Mouse (Mus musculus): Measurements from ENCODE around the gene Inpp4a. TPM values are rescaled to one million over a fixed set of nuclear protein-coding genes. Genes with fewer than 3 reads are reported as not detected.

Gene Inpp4a
- polyA plus RNA-seq, 1 experiment from 2014 or later = 12.7 TPM

GRCm38 (mm10) chr1:37329132-37329531 lies 29.5 kb downstream of the Inpp4a start:
- Histone ChIP-seq H3K27ac (replicated peaks) (no peak overlapping the region), H3K4me1 (peaks cover 9% of the 10 kb centered on the region), H3K9me3 (peaks cover 7% of the 10 kb centered on the region; the same call in 1 of the 2 replicates), H3K36me3 (replicated peaks) (no peaks in the 10 kb centered on the region; the same call in 1 of the 2 replicates), H3K27me3 (replicated peaks; ENCODE audit: low read depth, poor library complexity, severe bottlenecking) (no peaks in the 10 kb centered on the region), H3K4me3 (no peak overlapping the region)
- WGBS = 86% methylated on average over 3 of the region's 3 CpGs
- no peak for DNase-seq (ENCODE audit: low spot score)

DNA sequence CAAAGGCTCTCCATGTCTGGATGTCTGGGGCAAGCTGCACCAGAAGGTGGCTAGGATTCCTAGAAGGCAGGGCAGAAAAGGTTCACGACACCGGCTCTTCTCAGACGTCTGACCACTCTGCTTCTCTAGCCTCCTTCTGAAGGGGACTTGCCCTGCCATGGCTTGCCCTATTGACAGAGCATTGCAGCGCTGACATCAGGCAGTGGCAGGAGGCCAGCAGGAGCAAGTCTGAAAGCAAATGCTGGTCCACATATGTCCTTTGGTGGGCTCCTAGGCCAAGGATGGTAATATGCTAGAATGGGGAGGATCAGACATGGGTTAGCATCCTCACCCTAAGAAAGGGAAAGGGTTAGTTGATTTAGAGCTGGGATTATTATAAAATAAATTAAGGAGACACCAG lies 30.2 kb downstream of the Inpp4a start:
- Histone ChIP-seq H3K36me3 (replicated peaks) (no peaks in the 10 kb centered on the region; the same call in 1 of the 2 replicates), H3K27me3 (replicated peaks; ENCODE audit: low read depth, poor library complexity, severe bottlenecking) (no peaks in the 10 kb centered on the region), H3K9me3 (peaks cover 7% of the 10 kb centered on the region; the same call in 1 of the 2 replicates), H3K4me3 (no peak overlapping the region), H3K27ac (replicated peaks) (no peak overlapping the region), H3K4me1 (peaks cover 2% of the 10 kb centered on the region)
- no peak for DNase-seq (ENCODE audit: low spot score)
- WGBS = 92% methylated on average over 4 of the region's 4 CpGs

- Histone ChIP-seq H3K27me3 (replicated peaks; ENCODE audit: low read depth, poor library complexity, severe bottlenecking) (no peaks in the 10 kb centered on the region), H3K9me3 (peaks cover 7% of the 10 kb centered on the region; the same call in 1 of the 2 replicates), H3K27ac (replicated peaks) (no peak overlapping the region), H3K36me3 (replicated peaks) (no peaks in the 10 kb centered on the region; the same call in 1 of the 2 replicates), H3K4me3 (no peak overlapping the region), H3K4me1 (peaks cover 13% of the 10 kb centered on the region)
- no peak for DNase-seq (ENCODE audit: low spot score)
- 83% methylated on average over 3 of the region's 3 CpGs for WGBS
Observed at GRCm38 (mm10) chr1:37332756-37333155, 33.1 kb downstream of the Inpp4a start.

GRCm38 (mm10) chr1:37333741-37334440 lies 34.2 kb downstream of the Inpp4a start:
- Histone ChIP-seq H3K9me3 (peaks cover 5% of the 10 kb centered on the region; the same call in 1 of the 2 replicates), H3K4me1 (peaks cover 13% of the 10 kb centered on the region), H3K4me3 (no peak overlapping the region), H3K27ac (replicated peaks) (no peak overlapping the region), H3K36me3 (replicated peaks) (no peaks in the 10 kb centered on the region; the same call in 1 of the 2 replicates), H3K27me3 (replicated peaks; ENCODE audit: low read depth, poor library complexity, severe bottlenecking) (no peaks in the 10 kb centered on the region)
- DNase-seq (ENCODE audit: low spot score) = no peak
- WGBS = 84% methylated on average over 4 of the region's 4 CpGs

GRCm38 (mm10) chr1:37336022-37336421 lies 36.4 kb downstream of the Inpp4a start:
- 77% methylated on average over 2 of the region's 2 CpGs for WGBS
- no peak overlapping the region for H3K27ac ChIP-seq (replicated peaks)
- no peaks in the 10 kb centered on the region for H3K36me3 ChIP-seq (replicated peaks)
- no peak for DNase-seq (ENCODE audit: low spot score)
- H3K27me3 ChIP-seq (replicated peaks; ENCODE audit: low read depth, poor library complexity, severe bottlenecking) = no peaks in the 10 kb centered on the region
- no peaks in the 10 kb centered on the region for H3K9me3 ChIP-seq
- H3K4me3 ChIP-seq = no peak overlapping the region
- H3K4me1 ChIP-seq = peaks cover 15% of the 10 kb centered on the region

GRCm38 (mm10) chr1:37336794-37337193 lies 37.1 kb downstream of the Inpp4a start:
- no peaks in the 10 kb centered on the region for H3K9me3 ChIP-seq
- no peak overlapping the region for H3K27ac ChIP-seq (replicated peaks)
- no peaks in the 10 kb centered on the region for H3K36me3 ChIP-seq (replicated peaks)
- H3K4me1 ChIP-seq = peaks cover 21% of the 10 kb centered on the region
- DNase-seq (ENCODE audit: low spot score) = no peak
- no peak overlapping the region for H3K4me3 ChIP-seq
- H3K27me3 ChIP-seq (replicated peaks; ENCODE audit: low read depth, poor library complexity, severe bottlenecking) = no peaks in the 10 kb centered on the region
- WGBS = 31% methylated on average over 2 of the region's 2 CpGs

- H3K27ac ChIP-seq (replicated peaks) = no peak overlapping the region
- no peak for DNase-seq (ENCODE audit: low spot score)
- no peaks in the 10 kb centered on the region for H3K9me3 ChIP-seq
- H3K4me1 ChIP-seq = peaks cover 21% of the 10 kb centered on the region
- no peak overlapping the region for H3K4me3 ChIP-seq
- H3K36me3 ChIP-seq (replicated peaks) = no peaks in the 10 kb centered on the region
- WGBS = 76% methylated on average over 9 of the region's 9 CpGs
- no peaks in the 10 kb centered on the region for H3K27me3 ChIP-seq (replicated peaks; ENCODE audit: low read depth, poor library complexity, severe bottlenecking)
Observed at GRCm38 (mm10) chr1:37337273-37337672, 37.6 kb downstream of the Inpp4a start.

GRCm38 (mm10) chr1:37339144-37339543 lies 39.5 kb downstream of the Inpp4a start:
- no peak overlapping the region for H3K4me3 ChIP-seq
- peaks cover 21% of the 10 kb centered on the region for H3K4me1 ChIP-seq
- no peaks in the 10 kb centered on the region for H3K36me3 ChIP-seq (replicated peaks)
- no peak for DNase-seq (ENCODE audit: low spot score)
- no peak overlapping the region for H3K27ac ChIP-seq (replicated peaks)
- H3K9me3 ChIP-seq = no peaks in the 10 kb centered on the region
- WGBS = 92% methylated on average over 8 of the region's 8 CpGs
- H3K27me3 ChIP-seq (replicated peaks; ENCODE audit: low read depth, poor library complexity, severe bottlenecking) = no peaks in the 10 kb centered on the region

DNA sequence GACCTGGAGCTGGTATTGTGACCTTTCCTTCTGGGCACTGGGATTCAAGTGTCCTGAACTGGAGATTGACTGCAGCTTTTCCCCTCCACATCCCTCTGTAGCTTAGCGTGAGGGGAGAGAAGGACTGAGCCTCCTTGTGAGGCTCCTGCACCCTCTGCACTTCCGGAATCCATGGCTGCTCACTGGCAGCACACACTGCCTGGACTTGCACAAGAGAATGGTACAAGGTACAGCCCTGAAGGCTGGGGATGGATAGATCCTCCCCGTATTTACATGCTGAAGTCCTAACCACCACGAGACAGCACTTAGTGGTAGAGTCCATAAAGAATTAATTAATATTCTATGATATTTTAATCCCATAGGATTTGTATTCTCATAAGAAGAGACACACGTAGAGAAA lies 41.7 kb downstream of the Inpp4a start:
- no peaks in the 10 kb centered on the region for H3K9me3 ChIP-seq
- H3K4me3 ChIP-seq = no peak overlapping the region
- H3K4me1 ChIP-seq = peaks cover 15% of the 10 kb centered on the region
- DNase-seq (ENCODE audit: low spot score) = no peak
- WGBS = 67% methylated on average over 5 of the region's 5 CpGs
- H3K27ac ChIP-seq (replicated peaks) = no peak overlapping the region
- H3K27me3 ChIP-seq (replicated peaks; ENCODE audit: low read depth, poor library complexity, severe bottlenecking) = no peaks in the 10 kb centered on the region
- H3K36me3 ChIP-seq (replicated peaks) = no peaks in the 10 kb centered on the region

- 82% methylated on average over 4 of the region's 4 CpGs for WGBS
- H3K4me3 ChIP-seq = no peak overlapping the region
- H3K27ac ChIP-seq (replicated peaks) = no peak overlapping the region
- no peaks in the 10 kb centered on the region for H3K27me3 ChIP-seq (replicated peaks; ENCODE audit: low read depth, poor library complexity, severe bottlenecking)
- H3K36me3 ChIP-seq (replicated peaks) = no peaks in the 10 kb centered on the region
- no peaks in the 10 kb centered on the region for H3K9me3 ChIP-seq
- peaks cover 9% of the 10 kb centered on the region for H3K4me1 ChIP-seq
- DNase-seq (ENCODE audit: low spot score) = no peak
Observed at GRCm38 (mm10) chr1:37341914-37342313, 42.2 kb downstream of the Inpp4a start.

- Histone ChIP-seq H3K4me1 (peaks cover 8% of the 10 kb centered on the region), H3K9me3 (no peaks in the 10 kb centered on the region), H3K4me3 (no peak overlapping the region), H3K27me3 (replicated peaks; ENCODE audit: low read depth, poor library complexity, severe bottlenecking) (no peaks in the 10 kb centered on the region), H3K36me3 (replicated peaks) (no peaks in the 10 kb centered on the region), H3K27ac (replicated peaks) (no peak overlapping the region)
- WGBS = 93% methylated on average over 8 of the region's 8 CpGs
- DNase-seq (ENCODE audit: low spot score) = no peak
Observed at GRCm38 (mm10) chr1:37342524-37342923, 42.9 kb downstream of the Inpp4a start.

GRCm38 (mm10) chr1:37343265-37343664 lies 43.6 kb downstream of the Inpp4a start:
- Histone ChIP-seq H3K27me3 (replicated peaks; ENCODE audit: low read depth, poor library complexity, severe bottlenecking) (no peaks in the 10 kb centered on the region), H3K27ac (replicated peaks) (no peak overlapping the region), H3K9me3 (no peaks in the 10 kb centered on the region), H3K4me1 (peaks cover 8% of the 10 kb centered on the region), H3K36me3 (replicated peaks) (no peaks in the 10 kb centered on the region), H3K4me3 (no peak overlapping the region)
- no peak for DNase-seq (ENCODE audit: low spot score)
- WGBS = 91% methylated on average over 3 of the region's 3 CpGs

DNA sequence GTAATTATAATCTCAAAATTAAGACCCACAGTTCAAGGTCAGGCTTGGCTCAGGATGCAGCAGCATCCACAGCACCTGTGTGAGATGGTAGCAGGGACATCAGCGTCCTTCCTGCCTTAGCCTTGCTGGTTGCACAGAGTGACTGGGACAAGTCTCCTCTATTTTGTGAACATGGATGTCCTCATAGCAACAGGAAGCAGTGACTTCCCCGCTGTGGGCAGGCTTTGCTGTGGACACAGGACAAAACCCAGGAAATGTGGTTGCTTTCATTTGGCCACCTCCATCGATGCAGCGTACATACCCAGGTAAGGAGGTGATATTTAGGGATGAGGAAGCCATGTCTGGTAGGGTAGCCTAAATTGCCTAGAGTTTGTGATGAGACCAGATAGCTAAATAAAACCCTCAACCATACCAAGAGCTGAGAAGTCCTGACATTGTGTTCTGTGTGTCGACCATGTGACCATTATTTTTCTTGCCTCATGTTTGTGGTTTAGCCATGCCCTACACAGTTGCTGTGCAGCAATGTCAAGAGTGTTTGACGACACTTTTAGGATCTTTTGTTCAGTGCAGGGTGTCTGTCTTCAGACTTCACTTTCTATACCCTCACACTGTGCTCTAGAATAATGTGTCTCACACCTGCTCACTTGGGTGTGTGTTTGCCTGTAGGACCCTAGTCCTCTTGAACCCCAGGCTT lies 44.7 kb downstream of the Inpp4a start:
- 88% methylated on average over 6 of the region's 6 CpGs for WGBS
- no peaks in the 10 kb centered on the region for H3K9me3 ChIP-seq
- H3K4me3 ChIP-seq = no peak overlapping the region
- H3K36me3 ChIP-seq (replicated peaks) = no peaks in the 10 kb centered on the region
- H3K27ac ChIP-seq (replicated peaks) = no peak overlapping the region
- H3K27me3 ChIP-seq (replicated peaks; ENCODE audit: low read depth, poor library complexity, severe bottlenecking) = no peaks in the 10 kb centered on the region
- H3K4me1 ChIP-seq = peaks cover 8% of the 10 kb centered on the region
- no peak for DNase-seq (ENCODE audit: low spot score)

All from embryonic facial prominence, embryonic 10.5 days (tissue).